Mouse (Mus musculus) spleen, adult 2 months (tissue): ENCODE results near the gene Klf12. TPM values are rescaled to one million over a fixed set of nuclear protein-coding genes. Genes with fewer than 3 reads are reported as not detected.

Source experiments
- DNase-seq, 2 experiments: peaks; one replicate each; pipeline versions ENCODE4 v3.0.0 to v3.0.0-alpha.2; 2012 to 2021; ENCODE audit warnings: low spot score in 2 of 2, low read depth in 1 of 2
- H3K27ac ChIP-seq: fragments of 200-500 bp; 2 replicates; pipeline ENCODE4 v1.5.1; 2012; ENCODE audit warnings: low read length, inconsistent platforms; ENCODE audit not compliant: insufficient read depth
- H3K27me3 ChIP-seq: fragments of 200-500 bp; 2 replicates; pipeline ENCODE4 v1.6.1; 2012; ENCODE audit warnings: mild to moderate bottlenecking, moderate library complexity, low read length, inconsistent platforms; ENCODE audit not compliant: control insufficient read depth, insufficient read depth
- H3K36me3 ChIP-seq: fragments of 200-500 bp; 2 replicates; pipeline ENCODE4 v1.6.1; 2012; ENCODE audit warnings: mild to moderate bottlenecking, low read length, inconsistent platforms; ENCODE audit not compliant: control insufficient read depth, insufficient read depth
- H3K4me1 ChIP-seq: fragments of 200-500 bp; 2 replicates; pipeline ENCODE4 v1.6.1; 2011; ENCODE audit warnings: inconsistent platforms; ENCODE audit not compliant: control insufficient read depth, insufficient read depth, insufficient read length
- H3K4me3 ChIP-seq: fragments of 200-500 bp; 2 replicates; pipeline ENCODE4 v1.5.1; 2011; ENCODE audit warnings: mild to moderate bottlenecking, inconsistent platforms; ENCODE audit not compliant: insufficient read depth, insufficient read length; ENCODE audit errors: extremely low read depth
- CTCF ChIP-seq: fragments of 200-500 bp; IDR thresholded peaks from 2 replicates; pipeline ENCODE4 v1.5.1; 2011; ENCODE audit warnings: mild to moderate bottlenecking, inconsistent platforms; ENCODE audit not compliant: insufficient read depth, insufficient read length, insufficient replicate concordance; ENCODE audit errors: extremely low read depth
- POLR2A ChIP-seq: fragments of 200-500 bp; IDR thresholded peaks from 2 replicates; pipeline ENCODE4 v1.6.1; 2011; ENCODE audit warnings: low read depth, low read length, inconsistent platforms
- WGBS: fragments of 180-500 bp; shearing (Covaris S2); methylation state at CpG from one replicate; pipeline ENCODE4 v1.1.7; 2018; 5-methylcytosine and 5-hydroxymethylcytosine counted together
- polyA plus RNA-seq: library from polyadenylated mRNA; depleted of rRNA; stranded (reverse); fragments of >200 nt; gene quantifications from 2 replicates; pipeline ENCODE4 v1.2.3, GENCODE M21; 2012

The Klf12 gene
- polyA plus RNA-seq, 1 experiment, result 2.5 TPM

- Histone ChIP-seq H3K36me3 (no peaks in the 10 kb centered on the region), H3K4me3 (no peak overlapping the region), H3K27ac (no peak overlapping the region), H3K27me3 (no peaks in the 10 kb centered on the region), H3K4me1 (no peaks in the 10 kb centered on the region)
- TF ChIP-seq POLR2A (no peak), CTCF (no peak)
- DNase-seq, result no peak
These were observed 127.8 kb downstream of the Klf12 start for GRCm38 (mm10) chr14:100156639-100157038.

- DNase-seq, result no peak
- WGBS, result 89% methylated on average over 8 of the region's 8 CpGs
- TF ChIP-seq CTCF (no peak), POLR2A (no peak)
- no peak overlapping the region for H3K4me3 ChIP-seq
- no peaks in the 10 kb centered on the region for H3K4me1 ChIP-seq
- no peaks in the 10 kb centered on the region for H3K36me3 ChIP-seq
- H3K27ac ChIP-seq, result no peak overlapping the region
- no peaks in the 10 kb centered on the region for H3K27me3 ChIP-seq
These were observed 136.8 kb downstream of the Klf12 start for GRCm38 (mm10) chr14:100147666-100148065.

GRCm38 (mm10) chr14:100140370-100140769 is 144.1 kb downstream of the Klf12 start:
- Histone ChIP-seq H3K27ac (no peak overlapping the region), H3K36me3 (no peaks in the 10 kb centered on the region), H3K27me3 (no peaks in the 10 kb centered on the region), H3K4me3 (no peak overlapping the region), H3K4me1 (no peaks in the 10 kb centered on the region)
- 94% methylated on average over 1 of the region's 1 CpGs for WGBS
- DNase-seq, result no peak
- no peak for TF ChIP-seq POLR2A
- TF ChIP-seq CTCF, result no peak

GRCm38 (mm10) chr14:100134304-100134703 is 150.2 kb downstream of the Klf12 start:
- Histone ChIP-seq H3K27ac (no peak overlapping the region), H3K36me3 (no peaks in the 10 kb centered on the region), H3K4me3 (no peak overlapping the region), H3K27me3 (no peaks in the 10 kb centered on the region), H3K4me1 (no peaks in the 10 kb centered on the region)
- WGBS, result 93% methylated on average over 9 of the region's 9 CpGs
- no peak for DNase-seq
- TF ChIP-seq POLR2A, result no peak
- TF ChIP-seq CTCF, result no peak

- no peak for DNase-seq
- Histone ChIP-seq H3K36me3 (no peaks in the 10 kb centered on the region), H3K27ac (no peak overlapping the region), H3K27me3 (no peaks in the 10 kb centered on the region), H3K4me3 (no peak overlapping the region), H3K4me1 (no peaks in the 10 kb centered on the region)
- 81% methylated on average over 4 of the region's 4 CpGs for WGBS
- TF ChIP-seq CTCF, result no peak
- TF ChIP-seq POLR2A, result no peak
These were observed 152.0 kb downstream of the Klf12 start for GRCm38 (mm10) chr14:100132479-100132878.

GRCm38 (mm10) chr14:100126126-100126525 is 158.4 kb downstream of the Klf12 start:
- TF ChIP-seq CTCF (no peak), POLR2A (no peak)
- no peak for DNase-seq
- WGBS, result 89% methylated on average over 6 of the region's 6 CpGs
- Histone ChIP-seq H3K4me1 (no peaks in the 10 kb centered on the region), H3K4me3 (no peak overlapping the region), H3K27ac (no peak overlapping the region), H3K27me3 (no peaks in the 10 kb centered on the region), H3K36me3 (no peaks in the 10 kb centered on the region)

- 89% methylated on average over 4 of the region's 4 CpGs for WGBS
- DNase-seq, result no peak
- no peaks in the 10 kb centered on the region for H3K4me1 ChIP-seq
- no peaks in the 10 kb centered on the region for H3K36me3 ChIP-seq
- no peak overlapping the region for H3K27ac ChIP-seq
- no peak overlapping the region for H3K4me3 ChIP-seq
- H3K27me3 ChIP-seq, result no peaks in the 10 kb centered on the region
- no peak for TF ChIP-seq POLR2A
- no peak for TF ChIP-seq CTCF
These were observed 163.4 kb downstream of the Klf12 start for GRCm38 (mm10) chr14:100121075-100121474.
